Mouse (Mus musculus) ES-E14 (cell line): ENCODE measurements around the gene Gdnf. TPM values are rescaled to one million over a fixed set of nuclear protein-coding genes. Genes with fewer than 3 reads are reported as not detected.

ENCODE experiments used
- DNase-seq: peaks from one replicate; pipeline ENCODE4 v3.0.0-alpha.2; 2013; ENCODE audit warnings: low read depth, low spot score
- H3K27ac ChIP-seq: 2 replicates; pipeline ENCODE4 v1.5.1; 2012; ENCODE audit warnings: low read depth, mild to moderate bottlenecking, low read length, moderate library complexity, mixed read lengths; ENCODE audit not compliant: poor library complexity, insufficient read depth, severe bottlenecking
- H3K36me3 ChIP-seq: 2 replicates; pipeline ENCODE4 v1.6.1; 2012; ENCODE audit warnings: mild to moderate bottlenecking, low read length, moderate library complexity, mixed read lengths; ENCODE audit not compliant: control insufficient read depth, poor library complexity, insufficient read depth, severe bottlenecking
- H3K4me1 ChIP-seq, 2 experiments: fragments of 150-350 bp in 1 of 2; sonication (generic) in 1 of 2; 2 replicates each; pipeline ENCODE4 v1.6.1; 2012; ENCODE audit warnings: low read length in 2 of 2, mild to moderate bottlenecking in 1 of 2, mixed read lengths in 1 of 2; ENCODE audit not compliant: control insufficient read depth in 2 of 2, insufficient read depth in 2 of 2, poor library complexity in 1 of 2
- H3K4me3 ChIP-seq, 2 experiments: fragments of 150-350 bp in 1 of 2; sonication (generic) in 1 of 2; 2 replicates each; pipeline ENCODE4 v1.5.1; 2012; ENCODE audit warnings: low read length in 2 of 2, low read depth in 1 of 2, mild to moderate bottlenecking in 1 of 2, mixed read lengths in 1 of 2; ENCODE audit not compliant: insufficient read depth in 1 of 2, poor library complexity in 1 of 2, severe bottlenecking in 1 of 2
- H3K9ac ChIP-seq: 2 replicates; pipeline ENCODE4 v1.6.1; 2012; ENCODE audit warnings: low read depth, mild to moderate bottlenecking, low read length, mixed read lengths; ENCODE audit not compliant: poor library complexity, insufficient read depth, severe bottlenecking
- H3K9me3 ChIP-seq: fragments of 150-350 bp; sonication (generic); 2 replicates; pipeline ENCODE4 v1.6.1; 2012; ENCODE audit warnings: low read depth, mild to moderate bottlenecking, low read length; ENCODE audit not compliant: control insufficient read depth, insufficient read depth
- CHD2 ChIP-seq: IDR thresholded peaks from 2 replicates; pipeline ENCODE4 v1.6.1; 2014; ENCODE audit warnings: mild to moderate bottlenecking, low read depth, low read length, inconsistent platforms
- HCFC1 ChIP-seq: IDR thresholded peaks from 2 replicates; pipeline ENCODE4 v1.6.1; 2012; ENCODE audit warnings: low read length, inconsistent platforms, borderline replicate concordance; ENCODE audit not compliant: insufficient read depth
- MAFK ChIP-seq: IDR thresholded peaks from 2 replicates; pipeline ENCODE4 v1.6.1; 2014; ENCODE audit warnings: mild to moderate bottlenecking, low read depth, low read length, inconsistent platforms; ENCODE audit not compliant: insufficient read depth
- ZC3H11A ChIP-seq: IDR thresholded peaks from 2 replicates; pipeline ENCODE4 v1.6.1; 2012; ENCODE audit warnings: low read depth, mild to moderate bottlenecking, inconsistent platforms, low read length, borderline replicate concordance
- ZNF384 ChIP-seq: IDR thresholded peaks from 2 replicates; pipeline ENCODE4 v1.6.1; 2012; ENCODE audit warnings: low read depth, low read length, inconsistent platforms
- in situ Hi-C, 2 experiments: fragments of 600-800 bp; cut with MboI; formaldehyde crosslinking; loops; one replicate each; pipeline ENCODE4 v1.15.1; 2025; ENCODE audit warnings: low sequenced_read_pairs in 2 of 2, inconsistent platforms in 1 of 2; ENCODE audit not compliant: unreplicated experiment in 2 of 2
- total RNA-seq: library from RNA; depleted of rRNA; stranded (reverse); fragments of 300-350 nt; gene quantifications from 2 replicates; pipeline ENCODE4 v1.2.3, GENCODE M21; 2012

The Gdnf gene
- total RNA-seq, 1 experiment, result 1.4 TPM

- no peak for TF ChIP-seq ZNF384
- TF ChIP-seq MAFK, result no peak
- TF ChIP-seq ZC3H11A, result no peak
- TF ChIP-seq HCFC1, result no peak
- no peak for TF ChIP-seq CHD2
- H3K4me3 ChIP-seq, result peak overlapping the region; percentile 50 to 52
- H3K4me1 ChIP-seq, result no peaks in the 10 kb centered on the region
- no peak overlapping the region for H3K9ac ChIP-seq
- H3K9me3 ChIP-seq, result no peaks in the 10 kb centered on the region
- H3K36me3 ChIP-seq, result no peaks in the 10 kb centered on the region
- no peak for DNase-seq
- in situ Hi-C loops, result loop anchor here in 1 of 2 experiments (25.0 kb wide), 1 partner anchor 348 kb away; no protein-coding TSS in a partner anchor
- no peak overlapping the region for H3K27ac ChIP-seq
Observed at GRCm38 (mm10) chr15:7809841-7810391, 730 bp upstream of the Gdnf start.

GRCm38 (mm10) chr15:7811253-7811625 is 593 bp downstream of the Gdnf start:
- DNase-seq, result no peak
- in situ Hi-C loops, result loop anchor here in 1 of 2 experiments (25.0 kb wide), 1 partner anchor 349 kb away; no protein-coding TSS in a partner anchor
- Histone ChIP-seq H3K27ac (no peak overlapping the region), H3K9ac (no peak overlapping the region), H3K36me3 (no peaks in the 10 kb centered on the region), H3K4me3 (peak overlapping the region; percentile 50 to 52), H3K4me1 (0 out of 4 replicates have a peak, but pooled peaks cover 0 to 3% of the 10 kb centered on the region in 2 experiments), H3K9me3 (no peaks in the 10 kb centered on the region)
- TF ChIP-seq ZC3H11A, result no peak
- TF ChIP-seq HCFC1, result no peak
- TF ChIP-seq MAFK, result no peak
- TF ChIP-seq CHD2, result no peak
- no peak for TF ChIP-seq ZNF384

GRCm38 (mm10) chr15:7811856-7812733 is 1.4 kb downstream of the Gdnf start:
- Histone ChIP-seq H3K36me3 (no peaks in the 10 kb centered on the region), H3K9ac (no peak overlapping the region), H3K9me3 (no peaks in the 10 kb centered on the region), H3K27ac (no peak overlapping the region), H3K4me1 (0 out of 4 replicates have a peak, but pooled peaks cover 0 to 3% of the 10 kb centered on the region in 2 experiments), H3K4me3 (no peak overlapping the region)
- in situ Hi-C loops, result loop anchor here in 1 of 2 experiments (25.0 kb wide), 1 partner anchor 350 kb away; no protein-coding TSS in a partner anchor
- no peak for DNase-seq
- TF ChIP-seq HCFC1, result no peak
- no peak for TF ChIP-seq ZNF384
- no peak for TF ChIP-seq CHD2
- TF ChIP-seq ZC3H11A, result no peak
- no peak for TF ChIP-seq MAFK

- Histone ChIP-seq H3K27ac (no peak overlapping the region), H3K9ac (no peak overlapping the region)
Observed at GRCm38 (mm10) chr15:7812872-7813530, 2.4 kb downstream of the Gdnf start.

More at GRCm38 (mm10) chr15:7812872-7813530, 2.4 kb downstream of the Gdnf start:
- in situ Hi-C loops, result loop anchor here in 1 of 2 experiments (25.0 kb wide), 1 partner anchor 351 kb away; no protein-coding TSS in a partner anchor
- DNase-seq, result peak; percentile 66
- H3K36me3 ChIP-seq, result no peaks in the 10 kb centered on the region
- TF ChIP-seq ZC3H11A (0 out of 2 replicates have a peak, but pooled peaks have one; percentile 17), HCFC1 (no peak), MAFK (no peak)
- H3K4me3 ChIP-seq, result peak overlapping the region; percentile 15 to 51
- H3K4me1 ChIP-seq, result 0 out of 4 replicates have a peak, but pooled peaks cover 0 to 3% of the 10 kb centered on the region in 2 experiments
- H3K9me3 ChIP-seq, result no peaks in the 10 kb centered on the region
